Mouse (Mus musculus) lung, postnatal 0 days (tissue): ENCODE data around the gene Gm20517.

Experiments used
- CTCF ChIP-seq: IDR thresholded peaks from 2 replicates; pipeline ENCODE4 v1.5.1; 2016; ENCODE audit warnings: antibody characterized with exemption, mild to moderate bottlenecking
- EP300 ChIP-seq: IDR thresholded peaks from 2 replicates; pipeline ENCODE4 v1.6.1; 2016; ENCODE audit warnings: antibody characterized with exemption, mild to moderate bottlenecking, control low read depth

DNA sequence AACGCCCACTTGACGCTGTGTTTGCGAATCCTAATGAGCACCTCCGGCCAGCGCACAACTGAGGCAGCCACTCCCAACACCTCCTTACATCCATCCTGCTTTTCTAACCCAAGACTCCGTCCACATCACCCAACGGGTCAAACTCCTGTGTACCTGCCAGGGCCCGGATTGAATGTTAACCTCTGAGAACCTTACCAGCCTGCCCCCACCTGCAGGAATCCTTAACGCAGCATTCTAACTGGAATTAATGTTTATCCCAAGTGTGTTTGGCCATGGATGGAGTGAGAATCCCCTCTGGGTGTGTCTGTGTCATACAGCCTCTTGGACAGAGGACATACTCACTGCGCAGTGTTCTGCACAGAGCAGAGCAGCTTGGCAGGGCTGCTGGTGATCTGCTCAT lies 86.8 kb downstream of the Gm20517 start:
- no peak for TF ChIP-seq CTCF
- no peak for TF ChIP-seq EP300
